Mouse (Mus musculus) NIH3T3 (cell line): ENCODE data around the gene Ctcfl.

Experiments used
- DNase-seq: peaks from one replicate; pipeline ENCODE4 v3.0.0-alpha.2; 2012; ENCODE audit warnings: low read depth

The Ctcfl gene

GRCm38 (mm10) chr2:173119023-173119944 is at the start of gene Ctcfl:
Ctcfl (minus strand) TSS chr2:173119525.
- no peak for DNase-seq

- no peak for DNase-seq
Observed at GRCm38 (mm10) chr2:173168411-173168851, 49.1 kb upstream of the Ctcfl start.

GRCm38 (mm10) chr2:173165357-173165756 is 46.0 kb upstream of the Ctcfl start:
- DNase-seq = no peak

GRCm38 (mm10) chr2:173164946-173165345 is 45.6 kb upstream of the Ctcfl start:
- no peak for DNase-seq

GRCm38 (mm10) chr2:173164358-173164757 is 45.0 kb upstream of the Ctcfl start:
- peak; percentile 49 for DNase-seq

GRCm38 (mm10) chr2:173163380-173163779 is 44.1 kb upstream of the Ctcfl start:
- DNase-seq = no peak

GRCm38 (mm10) chr2:173159354-173160311 is 40.3 kb upstream of the Ctcfl start:
- DNase-seq = peak; percentile 76

- no peak for DNase-seq
Observed at GRCm38 (mm10) chr2:173158390-173159055, 39.2 kb upstream of the Ctcfl start.

GRCm38 (mm10) chr2:173157871-173158270 is 38.5 kb upstream of the Ctcfl start:
- no peak for DNase-seq

- no peak for DNase-seq
Observed at GRCm38 (mm10) chr2:173157376-173157775, 38.1 kb upstream of the Ctcfl start.

GRCm38 (mm10) chr2:173156923-173157322 is 37.6 kb upstream of the Ctcfl start:
- no peak for DNase-seq

- DNase-seq = no peak
Observed at GRCm38 (mm10) chr2:173155907-173156306, 36.6 kb upstream of the Ctcfl start.

- no peak for DNase-seq
Observed at GRCm38 (mm10) chr2:173154962-173155361, 35.6 kb upstream of the Ctcfl start.

- DNase-seq = no peak
Observed at GRCm38 (mm10) chr2:173154513-173154912, 35.2 kb upstream of the Ctcfl start.

GRCm38 (mm10) chr2:173153266-173153665 is 33.9 kb upstream of the Ctcfl start:
- DNase-seq = no peak

GRCm38 (mm10) chr2:173152436-173153151 is 33.3 kb upstream of the Ctcfl start, which contains the start of gene Pck1:
Pck1 (plus strand) TSS chr2:173153048.
- no peak for DNase-seq

- DNase-seq = no peak
Observed at GRCm38 (mm10) chr2:173151784-173152284, 32.5 kb upstream of the Ctcfl start.

- no peak for DNase-seq
Observed at GRCm38 (mm10) chr2:173151352-173151751, 32.0 kb upstream of the Ctcfl start.

GRCm38 (mm10) chr2:173148001-173148400 is 28.7 kb upstream of the Ctcfl start:
- DNase-seq = no peak

- DNase-seq = no peak
Observed at GRCm38 (mm10) chr2:173146728-173147127, 27.4 kb upstream of the Ctcfl start.

GRCm38 (mm10) chr2:173145808-173146207 is 26.5 kb upstream of the Ctcfl start:
- DNase-seq = no peak
